Mouse (Mus musculus) neural tube, embryonic 14.5 days (tissue): ENCODE data around the gene Zbtb38. TPM values are rescaled to one million over a fixed set of nuclear protein-coding genes. Genes with fewer than 3 reads are reported as not detected.
"Not testable (repeated sequence)": the region's sequence is repeated elsewhere in the genome, so short reads cannot be mapped to it uniquely, and the experiment has no call there.

ENCODE experiments used
- ATAC-seq: fragments of 200-750 bp; cut with Nextera tagmentation; 2 replicates; pipeline ENCODE4 v1.8.0; 2017; ENCODE audit warnings: low read depth, mild to moderate bottlenecking, moderate TSS enrichment, moderate library complexity
- H3K27ac ChIP-seq: fragments of 300-500 bp; sonication (generic); 2 replicates; pipeline ENCODE4 v1.5.1; 2014; ENCODE audit warnings: low read depth, mild to moderate bottlenecking, control low read depth, low read length, moderate library complexity, mixed read lengths
- H3K27me3 ChIP-seq: fragments of 300-500 bp; sonication (generic); 2 replicates; pipeline ENCODE4 v1.6.1; 2014; ENCODE audit warnings: low read length; ENCODE audit not compliant: control insufficient read depth, insufficient read depth
- H3K36me3 ChIP-seq: fragments of 300-500 bp; sonication (generic); 2 replicates; pipeline ENCODE4 v1.6.1; 2014; ENCODE audit warnings: low read length, mixed read lengths; ENCODE audit not compliant: control insufficient read depth, insufficient read depth
- H3K4me1 ChIP-seq: fragments of 300-500 bp; sonication (generic); 2 replicates; pipeline ENCODE4 v1.6.1; 2014; ENCODE audit warnings: low read length; ENCODE audit not compliant: control insufficient read depth, insufficient read depth
- H3K4me2 ChIP-seq: fragments of 300-500 bp; sonication (generic); 2 replicates; pipeline ENCODE4 v1.6.1; 2014; ENCODE audit warnings: mild to moderate bottlenecking, low read depth, low read length, control low read depth
- H3K4me3 ChIP-seq: fragments of 300-500 bp; sonication (generic); 2 replicates; pipeline ENCODE4 v1.5.1; 2014; ENCODE audit warnings: low read depth, low read length, control low read depth, mixed read lengths
- H3K9ac ChIP-seq: fragments of 300-500 bp; sonication (generic); replicated peaks from 2 replicates; pipeline ENCODE4 v1.6.1; 2014; ENCODE audit warnings: low read depth, mild to moderate bottlenecking, control low read depth, low read length, mixed read lengths
- H3K9me3 ChIP-seq: fragments of 300-500 bp; sonication (generic); 2 replicates; pipeline ENCODE4 v1.6.1; 2016; ENCODE audit warnings: low read length; ENCODE audit not compliant: control insufficient read depth
- WGBS: fragments of 180-500 bp; shearing (Covaris S2); extraction: QIAGEN DNeasy Blood & Tissue Kit; methylation state at CpG from one replicate; pipeline ENCODE4 v1.1.7; 2014; 5-methylcytosine and 5-hydroxymethylcytosine counted together
- polyA plus RNA-seq: library from polyadenylated mRNA; unstranded; fragments of >200 nt; fragmentation: Nextera tagmentation; extraction: Ambion mirVana; gene quantifications from 2 replicates; pipeline ENCODE4 v1.2.1, GENCODE M21; 2014

Zbtb38 gene
- polyA plus RNA-seq, 1 experiment from 2014 or later, result 71.2 TPM

GRCm38 (mm10) chr9:96684866-96685599, 67.6 kb downstream of the Zbtb38 start:
- Histone ChIP-seq H3K4me2 (no peak overlapping the region), H3K9ac (no peak overlapping the region), H3K27ac (no peak overlapping the region), H3K27me3 (no peaks in the 10 kb centered on the region), H3K36me3 (peaks cover 25% of the 10 kb centered on the region), H3K4me1 (no peaks in the 10 kb centered on the region), H3K4me3 (no peak overlapping the region), H3K9me3 (no peaks in the 10 kb centered on the region)
- ATAC-seq, result no peak
- WGBS, result 74% methylated on average over 14 of the region's 14 CpGs

DNA sequence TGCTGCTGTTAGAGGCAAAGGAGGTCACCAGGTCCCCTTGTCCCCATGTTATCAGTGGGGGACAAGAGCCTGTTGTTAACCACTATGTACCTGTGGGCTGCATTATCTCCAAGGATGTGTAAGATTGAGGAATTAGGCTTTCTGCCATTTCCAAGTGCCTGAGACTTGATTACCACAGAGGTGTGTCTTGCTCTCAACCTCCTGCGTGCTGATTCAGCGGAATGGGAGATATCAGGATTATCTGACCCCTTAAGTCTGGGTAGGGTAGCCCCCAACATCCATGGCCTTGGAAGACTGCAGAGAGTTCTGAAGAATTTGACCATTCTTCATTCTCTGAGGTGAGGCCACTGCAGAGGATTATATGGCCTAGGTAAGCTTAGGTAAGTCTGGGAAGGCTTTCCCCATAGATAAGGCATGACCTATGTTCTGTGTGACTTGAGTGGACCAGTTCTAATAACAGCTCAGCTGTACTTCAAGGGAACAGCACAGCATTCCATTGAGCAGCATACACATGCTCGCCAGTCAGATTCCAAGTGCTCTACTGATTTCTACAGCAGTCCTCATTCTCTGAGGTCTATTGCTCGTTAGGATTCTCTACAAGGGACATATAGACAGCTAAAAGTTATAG, 68.4 kb downstream of the Zbtb38 start:
- H3K9me3 ChIP-seq, result no peaks in the 10 kb centered on the region
- no peak for ATAC-seq
- no peak overlapping the region for H3K27ac ChIP-seq
- H3K27me3 ChIP-seq, result no peaks in the 10 kb centered on the region
- H3K36me3 ChIP-seq, result peaks cover 25% of the 10 kb centered on the region
- H3K9ac ChIP-seq, result no peak overlapping the region
- no peak overlapping the region for H3K4me3 ChIP-seq
- H3K4me2 ChIP-seq, result no peak overlapping the region
- no peaks in the 10 kb centered on the region for H3K4me1 ChIP-seq
- WGBS, result 86% methylated on average over 4 of the region's 4 CpGs

- Histone ChIP-seq H3K9ac (no peak overlapping the region), H3K36me3 (no peaks in the 10 kb centered on the region), H3K4me1 (no peaks in the 10 kb centered on the region), H3K4me2 (no peak overlapping the region), H3K4me3 (no peak overlapping the region), H3K27me3 (no peaks in the 10 kb centered on the region), H3K27ac (no peak overlapping the region), H3K9me3 (no peaks in the 10 kb centered on the region)
- WGBS, result 83% methylated on average over 5 of the region's 5 CpGs
- ATAC-seq, result no peak
Observed at GRCm38 (mm10) chr9:96678611-96679010, 74.0 kb downstream of the Zbtb38 start.

GRCm38 (mm10) chr9:96677711-96678110, 74.9 kb downstream of the Zbtb38 start:
- H3K4me1 ChIP-seq, H3K9me3 ChIP-seq, H3K27ac ChIP-seq, H3K4me2 ChIP-seq, H3K4me3 ChIP-seq, H3K27me3 ChIP-seq, H3K36me3 ChIP-seq, H3K9ac ChIP-seq, ATAC-seq: not testable (repeated sequence)
- WGBS, result 81% methylated on average over 5 of the region's 5 CpGs

DNA sequence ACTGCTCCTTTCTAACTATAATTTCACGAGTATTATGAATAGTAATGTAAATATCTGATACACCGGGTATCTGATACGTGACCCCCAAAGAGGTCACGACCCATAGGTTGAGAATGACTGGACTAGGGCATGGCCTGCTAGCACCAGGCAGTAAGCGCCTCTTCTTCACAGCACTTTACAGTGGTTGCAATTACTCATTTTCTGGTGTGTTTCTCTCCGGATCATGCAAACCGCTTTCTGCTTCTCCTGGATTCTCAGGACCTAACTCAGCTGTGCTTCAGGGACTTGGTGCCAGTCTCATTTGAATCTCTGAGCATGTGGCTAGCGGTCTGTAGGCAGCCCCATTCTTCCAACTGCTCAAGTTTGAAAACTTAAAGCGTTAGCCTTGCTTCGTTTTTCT, 76.0 kb downstream of the Zbtb38 start:
- WGBS, result 89% methylated on average over 10 of the region's 10 CpGs

GRCm38 (mm10) chr9:96675763-96676640, 76.6 kb downstream of the Zbtb38 start:
- 87% methylated on average over 8 of the region's 8 CpGs for WGBS
- Histone ChIP-seq H3K4me3 (no peak overlapping the region), H3K9ac (no peak overlapping the region), H3K36me3 (no peaks in the 10 kb centered on the region), H3K27ac (no peak overlapping the region), H3K9me3 (no peaks in the 10 kb centered on the region), H3K4me1 (no peaks in the 10 kb centered on the region), H3K4me2 (no peak overlapping the region), H3K27me3 (no peaks in the 10 kb centered on the region)
- ATAC-seq, result no peak

More for the DNA sequence above, 76.0 kb downstream of the Zbtb38 start:
- no peaks in the 10 kb centered on the region for H3K27me3 ChIP-seq
- H3K36me3 ChIP-seq, result no peaks in the 10 kb centered on the region
- no peak overlapping the region for H3K9ac ChIP-seq
- no peak for ATAC-seq
- no peak overlapping the region for H3K27ac ChIP-seq
- no peak overlapping the region for H3K4me2 ChIP-seq
- no peaks in the 10 kb centered on the region for H3K9me3 ChIP-seq
- H3K4me3 ChIP-seq, result no peak overlapping the region
- no peaks in the 10 kb centered on the region for H3K4me1 ChIP-seq

DNA sequence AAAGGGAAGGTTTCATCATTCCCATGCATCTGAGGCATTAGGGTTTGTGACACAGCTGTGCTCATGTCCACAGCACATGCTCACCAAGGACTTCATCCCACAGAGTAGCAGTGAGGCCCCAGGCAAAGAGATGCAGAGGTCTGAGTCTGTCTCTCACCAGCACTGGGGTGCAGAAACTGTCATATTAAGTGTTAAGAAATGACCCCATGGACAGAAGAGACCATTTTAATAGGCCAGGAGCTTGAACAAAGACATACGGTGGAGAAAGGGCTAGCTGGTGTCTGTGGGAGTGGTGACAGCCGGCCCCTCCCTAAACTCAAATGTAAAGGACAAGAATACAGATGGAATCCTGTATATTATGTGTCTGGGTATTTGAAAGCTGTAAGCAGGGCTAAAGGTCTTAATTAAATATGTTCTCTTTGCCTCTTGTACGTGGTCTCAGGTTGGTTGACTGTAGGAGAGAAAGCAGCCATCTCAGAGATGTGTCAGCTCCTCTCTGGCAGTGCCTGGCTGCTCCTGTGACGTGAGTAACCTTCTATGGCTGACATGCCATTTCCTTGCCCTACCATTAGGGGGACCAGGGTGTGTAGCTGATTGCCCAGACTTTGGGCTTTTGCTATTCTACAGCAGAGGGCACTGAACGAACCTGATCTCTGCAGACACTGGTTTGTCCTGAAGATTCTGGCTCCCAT, 77.4 kb downstream of the Zbtb38 start:
- no peaks in the 10 kb centered on the region for H3K4me1 ChIP-seq
- no peak overlapping the region for H3K4me2 ChIP-seq
- 42% methylated on average over 5 of the region's 5 CpGs for WGBS
- H3K27ac ChIP-seq, result no peak overlapping the region
- H3K27me3 ChIP-seq, result no peaks in the 10 kb centered on the region
- no peak for ATAC-seq
- no peaks in the 10 kb centered on the region for H3K9me3 ChIP-seq
- no peak overlapping the region for H3K4me3 ChIP-seq
- no peak overlapping the region for H3K9ac ChIP-seq
- H3K36me3 ChIP-seq, result no peaks in the 10 kb centered on the region

DNA sequence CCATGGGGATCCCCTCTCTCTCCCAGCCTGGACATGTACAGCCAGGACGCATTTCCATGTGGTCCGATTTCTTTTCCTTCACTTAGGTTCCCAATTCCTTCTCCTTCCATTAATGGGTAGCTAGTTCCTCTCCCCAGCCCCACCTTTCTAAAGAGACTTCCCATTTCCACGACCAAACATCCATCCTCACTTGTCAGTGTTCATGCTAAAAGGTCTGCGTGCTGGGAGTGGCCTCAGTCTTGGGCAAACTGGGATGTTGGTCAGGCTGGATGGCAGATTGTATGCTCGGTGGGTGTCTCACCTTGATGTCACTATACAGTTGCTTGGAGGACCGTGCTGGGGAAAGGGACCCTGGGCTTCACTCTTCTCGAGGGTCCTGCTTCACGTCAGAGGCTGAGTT, 78.3 kb downstream of the Zbtb38 start:
- Histone ChIP-seq H3K9ac (no peak overlapping the region), H3K9me3 (no peaks in the 10 kb centered on the region), H3K4me1 (no peaks in the 10 kb centered on the region), H3K4me2 (no peak overlapping the region), H3K27me3 (no peaks in the 10 kb centered on the region), H3K36me3 (no peaks in the 10 kb centered on the region), H3K27ac (no peak overlapping the region), H3K4me3 (no peak overlapping the region)
- WGBS, result 92% methylated on average over 8 of the region's 8 CpGs
- ATAC-seq, result no peak
